Mouse (Mus musculus): Measurements from ENCODE around the gene Ppp1r14a.

Gene Ppp1r14a

DNA sequence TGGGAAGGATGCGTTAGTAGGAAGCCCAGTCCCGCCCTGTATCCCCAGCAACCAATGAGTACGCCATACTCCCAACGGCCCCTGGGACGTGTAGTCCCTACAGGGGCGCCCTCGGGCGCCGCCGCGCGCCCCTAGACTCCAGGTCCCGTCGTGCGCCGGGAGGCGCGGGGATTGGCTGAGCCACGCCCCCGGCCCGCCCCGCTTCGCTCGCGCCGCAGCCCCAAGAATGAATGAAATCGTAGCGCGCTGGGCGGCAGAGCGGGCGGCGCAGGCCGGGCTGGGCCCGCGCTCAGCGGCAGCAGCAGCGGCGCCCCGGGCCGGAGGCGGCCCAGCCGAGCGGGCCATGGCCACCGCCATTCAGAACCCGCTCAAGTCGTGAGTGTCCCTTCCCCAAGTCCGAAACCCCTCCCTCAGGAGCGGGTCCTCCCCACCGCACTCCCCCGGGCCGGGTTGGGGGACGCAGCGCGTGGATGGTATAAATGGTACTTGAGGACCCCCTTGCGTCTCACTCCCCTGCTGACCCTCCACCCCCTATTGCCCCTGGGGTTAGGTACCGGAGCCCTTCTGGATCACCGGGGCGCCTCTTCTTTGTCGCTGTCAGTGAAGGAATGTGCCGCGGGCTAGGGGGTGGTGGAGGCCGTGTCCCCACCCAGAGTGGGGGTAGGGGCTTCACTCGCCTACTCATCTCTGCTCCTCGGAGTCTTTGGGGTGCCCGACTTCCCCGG lies 14.8 kb downstream of the Ppp1r14a start, which contains the start of gene Dpf1:
Gene Dpf1 (plus strand): TSS at position 214 of the 725 bp plus-strand sequence.
- DNase-seq (ENCODE audit: low spot score in 2 of 2): no peak

DNA sequence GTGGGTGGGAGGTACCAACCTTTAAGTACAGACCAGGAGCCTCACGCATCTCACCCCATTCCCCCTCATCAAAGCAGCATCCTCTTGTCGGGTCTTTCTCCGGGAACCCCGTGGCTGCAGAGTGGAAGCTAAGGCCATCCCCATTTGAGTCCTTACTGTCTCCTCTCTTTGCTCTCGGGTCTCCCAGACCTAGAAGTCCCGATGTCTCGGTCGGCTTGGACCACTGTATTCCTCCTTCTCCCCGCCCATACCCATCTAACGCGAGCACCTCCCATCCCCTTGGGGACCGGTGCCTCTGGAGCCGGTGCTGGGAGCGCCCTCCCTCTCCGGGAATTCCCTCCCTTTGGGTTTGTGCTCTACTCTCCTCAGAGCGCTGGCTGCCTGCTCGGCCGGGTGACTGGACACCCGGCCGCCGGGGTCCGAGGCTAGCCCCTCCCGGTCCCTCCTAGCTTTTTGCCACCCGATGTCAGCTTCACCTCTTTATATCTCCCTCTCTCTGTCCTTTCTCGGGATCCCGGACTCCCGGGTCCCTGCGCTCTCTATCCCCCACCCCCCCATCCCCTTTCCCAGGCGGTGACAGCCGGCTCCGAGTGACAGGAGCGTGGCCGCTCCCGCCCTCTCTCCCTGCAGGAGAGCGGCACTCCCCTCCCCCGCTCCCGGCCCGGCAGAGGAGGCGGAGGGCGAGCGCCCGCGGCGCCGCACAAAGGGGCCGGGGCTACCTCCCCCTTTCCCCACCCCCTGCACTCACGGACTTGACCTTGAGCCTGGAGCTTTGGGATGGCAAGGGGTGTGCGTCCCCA lies 15.6 kb downstream of the Ppp1r14a start:
- no peak for DNase-seq (ENCODE audit: low spot score in 2 of 2)

DNA sequence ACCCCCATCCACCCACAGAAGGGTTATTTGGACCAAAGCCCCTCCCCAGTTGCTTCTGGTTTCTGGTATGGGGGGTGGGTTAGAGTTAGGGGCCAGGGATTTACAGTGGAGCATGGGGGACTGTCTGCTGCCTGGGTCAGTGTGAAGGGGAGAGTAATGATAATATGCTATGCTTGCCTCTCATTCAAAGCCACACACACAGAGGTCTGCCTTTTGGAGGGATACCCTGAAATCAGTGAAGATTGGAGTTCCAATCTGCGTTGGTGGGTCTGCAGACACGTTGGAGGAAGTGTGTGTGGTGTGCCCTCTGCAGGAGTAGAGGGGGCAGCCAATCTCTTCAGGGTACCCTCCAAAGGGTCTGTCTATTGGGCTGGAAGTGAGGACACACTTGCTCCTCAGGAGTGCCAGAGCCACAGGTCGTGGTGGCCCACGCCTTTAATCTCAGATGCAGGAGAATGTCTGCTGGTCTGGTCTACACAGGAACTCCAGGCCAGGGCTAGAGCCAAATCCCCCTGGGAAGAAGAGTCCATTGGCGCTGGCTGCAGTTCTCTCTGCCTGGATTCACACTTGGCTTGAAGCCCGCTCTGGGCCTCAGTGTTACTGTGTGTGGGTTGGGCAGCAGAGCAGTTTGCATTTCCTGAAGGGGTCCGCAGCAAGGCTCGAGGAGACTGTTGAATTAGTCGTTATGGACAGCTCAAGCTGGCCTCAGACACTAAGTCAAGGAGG lies 16.3 kb downstream of the Ppp1r14a start:
- DNase-seq (ENCODE audit: low spot score in 2 of 2): no peak

DNA sequence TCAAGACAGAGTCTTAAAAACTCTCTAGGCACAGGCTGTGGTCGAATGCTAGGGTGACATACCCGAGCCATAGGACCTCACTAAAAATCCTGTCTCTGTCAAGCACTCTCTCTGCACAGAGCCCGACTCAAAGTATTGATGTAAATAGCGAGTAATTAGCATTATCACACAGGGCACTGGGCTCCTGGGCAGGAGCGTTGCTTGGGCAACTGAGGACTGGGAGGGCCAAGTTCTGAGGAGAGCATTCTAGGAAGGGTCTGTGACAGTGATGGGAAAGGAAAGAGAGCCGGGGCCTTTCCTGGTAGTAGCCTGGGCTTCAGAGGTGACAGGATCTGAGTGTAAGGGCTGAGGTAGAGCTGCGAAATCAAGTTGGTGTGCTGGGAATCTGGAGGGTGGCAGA lies 17.0 kb downstream of the Ppp1r14a start:
- no peak for DNase-seq (ENCODE audit: low spot score in 2 of 2)

DNA sequence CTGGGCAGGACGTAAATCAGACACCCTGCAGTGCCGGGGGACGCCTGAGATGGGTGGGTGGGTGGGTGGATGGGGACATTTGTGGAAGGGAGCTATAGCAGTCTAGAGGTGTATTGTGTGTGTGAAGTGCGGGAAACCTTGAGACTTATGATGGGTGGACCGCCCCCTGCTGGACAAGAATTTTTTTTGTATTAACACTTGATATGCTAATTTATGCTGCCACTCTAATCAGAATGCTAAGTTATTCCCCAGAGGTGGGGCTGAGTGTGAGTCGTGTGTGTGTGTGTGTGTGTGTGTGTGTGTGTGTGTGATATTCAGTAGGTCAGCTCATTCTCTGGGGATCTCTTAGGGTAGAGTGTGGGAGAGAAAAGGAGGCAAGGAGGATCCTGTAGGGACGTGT lies 17.5 kb downstream of the Ppp1r14a start:
- DNase-seq (ENCODE audit: low spot score in 2 of 2): peak in 1 of 2 experiments; percentile 36

DNA sequence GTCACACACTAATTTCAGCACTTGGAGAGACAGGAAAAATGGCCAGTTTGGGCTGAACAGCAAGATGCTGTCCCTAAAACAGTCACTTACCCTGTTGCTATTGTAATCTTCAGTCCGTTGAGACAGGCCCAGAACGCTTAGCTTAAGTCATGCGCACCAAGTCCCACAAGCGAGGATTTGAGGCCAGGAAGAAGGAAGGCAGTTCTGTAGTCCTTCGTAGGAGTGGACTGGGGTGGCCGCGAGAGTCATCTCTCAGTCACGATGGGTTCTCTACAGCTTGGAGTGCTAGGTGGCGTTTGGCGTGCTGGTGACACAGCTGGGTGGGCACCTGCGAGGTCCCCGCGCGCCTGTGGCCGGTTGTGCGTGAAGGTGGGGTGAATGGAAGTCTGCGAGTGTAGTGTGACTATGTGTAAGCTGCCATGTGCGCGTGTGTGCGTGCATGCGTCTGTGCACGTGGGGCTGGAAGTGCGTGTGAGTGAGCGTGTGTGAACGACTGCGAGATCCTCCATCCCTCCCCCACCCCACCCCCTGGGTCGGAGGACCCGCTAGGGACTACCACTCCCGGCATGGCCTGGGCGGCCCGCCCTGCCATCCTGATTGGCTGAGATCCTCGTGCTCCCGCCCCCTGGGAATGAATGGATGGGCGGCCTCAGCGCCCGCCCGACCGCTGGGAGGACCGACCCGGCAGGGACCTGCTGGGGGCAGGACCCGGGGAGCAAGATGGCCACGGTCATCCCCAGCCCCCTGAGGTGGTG lies 18.4 kb downstream of the Ppp1r14a start:
- DNase-seq (ENCODE audit: low spot score in 2 of 2): peak in 1 of 2 experiments; percentile 34

DNA sequence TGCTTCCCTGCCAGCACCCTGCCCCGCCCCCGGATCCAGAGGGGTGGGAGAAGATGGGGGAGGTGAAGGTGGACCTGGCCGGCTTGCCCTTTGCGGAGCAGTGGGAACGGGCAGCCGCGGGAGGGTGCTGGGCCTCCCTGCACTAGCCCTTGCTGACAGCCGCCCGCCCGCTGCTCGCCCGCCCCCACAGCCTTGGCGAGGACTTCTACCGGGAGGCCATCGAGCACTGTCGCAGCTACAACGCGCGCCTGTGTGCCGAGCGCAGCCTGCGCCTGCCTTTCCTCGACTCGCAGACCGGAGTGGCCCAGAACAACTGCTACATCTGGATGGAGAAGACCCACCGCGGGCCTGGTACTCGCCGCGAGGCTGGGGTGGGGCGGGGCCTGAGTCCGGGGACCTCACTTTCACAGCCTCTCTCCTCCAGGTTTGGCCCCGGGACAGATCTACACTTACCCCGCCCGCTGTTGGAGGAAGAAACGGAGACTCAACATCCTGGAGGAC lies 20.2 kb downstream of the Ppp1r14a start:
- no peak for DNase-seq (ENCODE audit: low spot score in 2 of 2)

DNA sequence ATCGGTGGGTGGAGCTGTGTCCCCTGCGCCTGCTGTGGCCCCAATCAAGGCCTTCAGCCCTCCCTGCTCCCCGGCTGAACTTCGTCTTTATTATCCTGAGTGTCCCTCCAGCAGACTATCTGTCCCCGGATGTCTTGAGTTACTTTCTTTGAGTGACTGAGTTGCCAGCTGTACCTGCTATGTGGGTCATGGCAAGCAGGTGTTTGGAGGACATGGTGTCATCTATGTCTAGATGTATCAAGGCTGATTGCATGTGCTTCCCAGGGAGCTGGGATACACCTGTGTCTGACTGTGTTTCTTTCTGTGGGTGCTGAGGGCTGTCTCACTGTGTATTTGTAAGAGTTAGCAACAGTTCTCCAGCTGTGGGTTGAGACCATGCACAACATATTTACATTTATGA lies 20.6 kb downstream of the Ppp1r14a start:
- DNase-seq (ENCODE audit: low spot score in 2 of 2): no peak

DNA sequence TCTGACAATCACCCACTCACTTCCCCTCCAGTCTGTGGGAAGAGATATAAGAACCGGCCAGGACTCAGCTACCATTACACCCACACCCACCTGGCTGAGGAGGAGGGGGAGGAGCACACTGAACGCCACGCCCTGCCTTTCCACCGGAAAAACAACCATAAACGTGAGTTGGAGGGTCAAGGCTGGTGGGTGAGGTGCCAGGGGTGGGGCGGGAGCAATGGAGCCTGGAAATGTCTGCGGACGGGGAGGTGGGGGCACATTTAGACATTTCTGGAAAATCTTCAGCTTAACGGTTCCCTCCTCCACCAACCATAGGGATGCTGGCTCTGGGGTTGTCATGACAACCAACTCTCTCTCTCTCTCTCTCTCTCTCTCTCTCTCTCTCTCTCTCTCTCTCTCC lies 23.9 kb downstream of the Ppp1r14a start:
- DNase-seq (ENCODE audit: low spot score in 2 of 2): no peak

DNA sequence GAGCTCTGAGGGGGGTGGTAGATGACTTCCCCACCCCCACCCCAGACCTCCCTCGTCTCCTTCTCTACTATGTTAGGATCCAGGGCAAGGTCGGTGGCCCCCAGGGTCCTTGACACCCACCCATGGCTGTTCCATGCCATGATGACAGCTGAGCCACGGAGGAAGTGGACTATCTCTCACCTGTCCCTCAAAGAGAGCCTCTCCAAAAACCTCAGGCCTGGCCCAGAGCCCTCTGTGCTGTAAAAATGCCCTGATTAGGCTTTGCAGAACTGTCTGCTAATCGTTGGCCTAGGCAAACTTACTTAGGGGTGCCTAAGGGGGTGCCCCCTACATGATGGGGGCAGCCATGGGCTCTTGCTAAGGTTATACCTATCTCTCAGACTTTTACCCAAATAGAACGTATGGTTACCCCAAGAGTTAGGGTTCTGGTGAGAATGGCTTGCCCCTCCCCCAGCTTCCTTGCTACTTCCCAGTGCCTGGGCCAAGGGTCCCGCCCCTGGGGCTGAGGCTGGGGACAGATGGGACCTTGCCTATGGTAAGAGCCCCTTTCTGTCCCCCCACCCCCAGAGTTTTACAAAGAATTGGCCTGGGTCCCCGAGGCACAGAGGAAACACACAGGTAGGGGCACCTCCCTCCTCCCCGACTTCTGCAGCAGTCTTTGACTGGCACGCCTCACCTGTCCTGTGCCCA lies 24.6 kb downstream of the Ppp1r14a start:
- DNase-seq (ENCODE audit: low spot score in 2 of 2): no peak

DNA sequence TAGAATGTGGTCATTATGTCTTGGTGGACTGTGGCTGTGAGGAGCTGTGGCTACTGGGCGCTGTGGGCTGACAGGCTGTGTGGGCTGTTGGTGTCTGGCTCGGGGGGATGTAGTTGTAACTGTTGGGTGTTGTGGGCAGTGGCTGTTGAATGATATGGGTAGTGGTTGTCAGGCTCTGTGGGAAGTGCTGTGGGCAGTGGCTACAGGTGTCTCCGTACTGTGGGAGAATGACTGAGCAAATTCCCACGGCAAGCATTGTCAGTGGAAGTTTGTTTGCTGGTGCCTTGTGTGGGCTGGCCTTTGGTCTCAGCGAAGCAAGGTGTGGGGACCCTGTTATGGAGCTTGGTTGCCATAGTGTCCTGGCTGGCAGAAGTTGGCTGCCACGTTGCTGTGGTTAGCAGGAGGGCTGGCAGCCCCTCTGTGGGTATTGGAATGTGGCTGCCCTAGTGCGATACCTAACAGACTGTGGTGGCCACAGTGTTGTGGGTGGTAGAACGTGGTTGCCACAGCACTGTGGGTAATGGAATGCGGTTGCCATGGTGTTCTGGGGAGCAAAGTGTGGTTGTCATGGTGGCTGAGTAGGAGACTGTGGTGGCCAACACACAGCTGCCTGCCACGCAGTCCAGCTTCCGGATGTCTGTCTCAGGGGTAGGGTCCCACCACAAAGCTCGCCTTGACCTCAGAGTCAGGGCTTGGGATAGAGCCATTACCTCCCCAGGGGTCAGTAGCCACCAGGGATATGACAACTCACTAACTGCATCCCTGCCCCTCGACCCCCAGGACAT lies 25.9 kb downstream of the Ppp1r14a start:
- DNase-seq (ENCODE audit: low spot score in 2 of 2): no peak

DNA sequence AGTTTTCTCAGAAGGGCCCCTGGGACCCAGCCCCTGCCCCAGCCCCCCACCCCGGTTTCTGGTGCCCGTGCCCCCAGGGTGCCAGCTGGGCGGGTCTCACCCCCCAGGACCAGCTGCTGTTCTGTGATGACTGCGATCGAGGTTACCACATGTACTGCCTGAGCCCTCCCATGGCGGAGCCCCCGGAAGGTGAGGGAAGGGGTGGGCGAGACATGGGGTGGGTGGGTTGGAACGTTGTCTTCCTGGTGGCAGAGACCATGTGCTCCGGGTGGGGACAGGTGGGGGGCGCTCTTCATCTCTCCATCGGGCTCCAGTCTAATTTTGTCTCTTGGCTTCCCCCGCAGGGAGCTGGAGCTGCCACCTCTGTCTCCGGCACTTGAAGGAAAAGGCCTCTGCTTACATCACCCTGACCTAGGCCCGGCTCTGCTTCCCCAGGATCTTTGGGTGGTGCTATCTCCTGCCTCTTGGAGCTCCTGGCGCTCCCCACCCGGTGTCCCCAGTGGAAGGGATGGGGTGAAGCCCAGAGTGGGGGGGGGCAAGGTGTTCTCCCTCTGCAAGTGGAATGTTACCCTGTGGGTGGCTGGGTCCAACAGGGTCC lies 27.1 kb downstream of the Ppp1r14a start:
- DNase-seq (ENCODE audit: low spot score in 2 of 2): no peak

DNA sequence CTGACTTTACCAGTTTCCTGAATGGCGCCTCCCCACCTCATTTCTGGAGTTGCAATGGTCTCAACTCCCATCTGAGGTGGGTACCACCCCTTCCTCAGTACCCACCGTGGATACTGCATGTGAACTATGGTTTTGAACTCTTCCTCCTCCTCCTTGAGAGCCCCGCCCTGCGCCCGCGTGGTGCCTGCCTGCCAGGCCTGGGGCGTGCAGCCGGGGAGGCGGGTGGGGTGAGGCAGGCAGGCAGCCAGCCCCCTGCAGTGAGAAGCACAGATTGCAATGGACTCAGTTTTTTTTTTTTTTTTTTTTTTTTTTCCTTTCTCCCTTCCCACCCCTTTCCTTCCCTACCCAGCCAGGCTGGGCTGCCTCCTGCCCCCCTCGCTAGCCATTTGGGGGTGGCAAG lies 27.9 kb downstream of the Ppp1r14a start:
- no peak for DNase-seq (ENCODE audit: low spot score in 2 of 2)

DNA sequence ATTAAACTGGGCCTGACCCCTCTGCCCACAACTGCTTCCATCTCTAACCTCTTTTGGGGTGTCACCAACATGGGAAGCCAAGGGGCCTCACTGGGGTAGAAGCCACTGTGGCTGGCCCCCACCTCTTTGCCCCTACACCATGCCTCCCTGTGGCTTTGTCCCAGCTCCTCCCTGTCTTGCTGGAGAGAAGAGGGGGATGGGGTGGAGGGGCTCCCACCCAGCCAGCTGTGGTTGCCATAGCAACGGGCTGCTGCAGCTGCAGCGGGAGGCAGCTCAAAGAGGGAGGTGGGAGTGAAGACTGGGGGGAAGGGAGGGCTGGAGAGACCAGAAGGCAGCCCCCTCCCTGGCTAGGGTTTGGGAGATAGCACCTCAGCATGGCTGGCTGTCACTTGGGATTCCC lies 28.4 kb downstream of the Ppp1r14a start:
- DNase-seq (ENCODE audit: low spot score in 2 of 2): no peak

DNA sequence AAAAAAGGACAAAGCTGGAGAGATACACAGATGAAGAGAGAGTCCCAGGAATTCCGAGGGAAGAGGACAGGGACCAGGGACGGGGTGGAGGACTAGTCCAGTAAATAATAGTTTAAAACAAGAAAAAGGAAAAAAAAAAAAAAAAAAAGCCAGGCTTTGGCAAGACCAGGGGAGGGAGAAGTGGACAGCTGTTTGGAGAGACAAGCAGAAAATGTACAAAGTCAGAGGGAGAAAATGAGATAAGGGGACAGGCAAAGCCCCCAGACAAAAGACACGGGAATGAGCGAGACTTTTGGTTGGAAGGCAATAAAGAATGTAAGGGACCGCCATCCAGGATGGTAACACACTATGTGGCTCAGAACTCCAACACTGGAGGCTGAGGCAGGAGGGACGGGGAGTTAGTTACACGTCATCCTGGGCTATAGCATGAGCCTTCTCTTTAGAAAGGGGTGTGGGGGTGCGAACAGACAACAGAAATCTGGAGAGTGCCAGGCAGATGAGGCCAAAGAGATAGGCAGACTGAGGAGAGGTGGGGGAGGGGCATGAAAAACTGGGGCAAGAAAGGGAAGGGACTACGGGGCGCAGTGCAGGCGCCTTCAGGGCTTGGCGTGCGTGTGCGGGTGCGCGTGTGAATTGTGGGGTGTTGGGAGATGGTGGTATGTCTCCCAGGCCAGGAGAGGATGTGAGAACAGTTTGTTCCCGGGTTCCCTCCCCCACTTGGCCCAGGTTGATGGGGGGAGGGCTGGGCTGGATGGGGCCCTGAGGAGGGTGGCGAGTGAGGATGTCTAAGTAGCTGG lies 29.2 kb downstream of the Ppp1r14a start:
- no peak for DNase-seq (ENCODE audit: low spot score in 2 of 2)

DNA sequence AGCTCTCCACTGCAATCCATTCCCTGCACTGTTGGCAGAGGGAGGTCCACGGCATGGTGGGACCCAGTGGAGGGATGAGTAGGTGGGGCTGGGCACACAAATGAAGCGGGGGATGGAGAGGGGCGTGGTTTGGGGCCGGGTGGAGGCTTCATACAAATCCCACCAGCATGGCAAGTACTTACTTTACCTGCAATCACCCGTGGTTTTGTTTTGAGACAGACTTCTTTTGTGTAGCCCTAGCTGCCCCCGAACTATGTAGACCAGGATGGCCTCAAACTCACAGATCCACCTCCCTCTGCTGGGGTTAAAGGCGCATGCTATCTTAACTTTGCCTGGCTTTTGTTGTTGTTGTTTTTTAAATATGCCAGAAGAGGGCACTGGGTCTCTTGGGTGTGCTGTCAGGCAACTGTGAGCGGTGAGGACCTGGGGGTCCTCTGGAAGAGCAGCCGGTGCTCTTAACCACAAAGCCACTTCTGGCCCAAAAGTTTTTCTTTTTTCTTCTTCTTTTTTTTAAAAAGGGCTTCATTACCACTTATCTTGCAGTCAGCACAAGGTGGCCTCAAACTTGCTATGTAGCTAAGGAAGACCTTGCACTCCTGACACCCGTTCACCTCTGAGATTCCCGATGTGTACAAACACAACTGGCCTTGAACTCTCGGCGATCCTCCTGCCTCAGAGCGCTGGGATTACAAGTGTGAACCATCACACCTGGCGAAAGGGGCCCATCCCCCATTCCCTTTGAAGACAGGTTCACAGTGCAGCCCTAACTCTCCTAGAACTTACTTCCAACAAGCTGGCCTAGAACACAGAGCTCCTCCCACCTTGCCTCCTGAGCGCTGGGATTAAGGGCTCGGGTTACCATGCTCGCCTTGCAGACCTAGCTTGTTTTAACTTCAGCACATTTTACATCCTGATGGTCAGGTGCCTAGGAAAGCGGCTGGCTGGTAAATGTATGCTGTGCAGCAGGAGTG lies 30.5 kb downstream of the Ppp1r14a start:
- no peak for DNase-seq (ENCODE audit: low spot score in 2 of 2)

DNA sequence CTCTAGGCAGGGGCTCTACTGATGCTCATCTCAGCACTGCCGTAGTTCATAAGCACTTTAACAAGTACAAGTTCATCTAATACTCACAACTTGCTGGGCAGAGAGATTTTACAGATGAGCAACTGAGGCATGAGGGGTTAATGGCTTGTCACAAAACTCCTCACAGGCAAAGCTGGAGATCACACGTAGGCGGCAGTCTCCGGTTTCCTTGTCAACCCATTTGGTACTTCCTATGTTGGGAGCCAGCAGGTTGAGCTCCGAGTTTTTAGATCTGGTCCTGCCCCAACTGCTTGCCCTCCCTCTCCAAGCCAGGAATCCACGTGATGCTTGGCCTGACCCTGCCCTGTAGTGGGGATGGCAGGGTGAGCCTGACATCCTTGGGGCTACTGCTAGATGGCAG lies 38.0 kb downstream of the Ppp1r14a start:
- DNase-seq (ENCODE audit: low spot score in 2 of 2): no peak

DNA sequence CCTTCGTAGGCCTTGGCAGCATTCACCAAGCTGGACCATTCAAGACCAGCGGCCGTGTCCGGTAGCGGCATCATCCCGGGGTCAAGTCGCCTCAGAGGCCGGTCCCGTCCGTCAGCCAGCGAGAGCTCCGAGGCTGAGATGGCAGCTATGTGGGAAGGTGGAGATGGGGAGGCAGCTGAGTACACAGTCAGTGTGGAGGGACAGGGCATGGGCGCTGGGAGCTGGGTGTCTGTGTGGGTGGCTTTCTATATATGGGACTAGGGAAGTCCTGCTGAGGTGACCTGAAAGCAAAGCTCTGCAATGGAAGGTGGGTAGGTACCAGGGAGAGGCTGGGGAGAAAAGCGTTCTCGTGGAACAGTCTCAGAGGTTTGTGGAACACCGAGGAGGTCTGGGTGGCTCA lies 39.9 kb downstream of the Ppp1r14a start:
- no peak for DNase-seq (ENCODE audit: low spot score in 2 of 2)
